Mouse (Mus musculus) forebrain, embryonic 13.5 days (tissue): Measurements from ENCODE around the gene Pdia2. TPM values are rescaled to one million over a fixed set of nuclear protein-coding genes. Genes with fewer than 3 reads are reported as not detected.

ENCODE experiments used
- ATAC-seq: fragments of 200-750 bp; cut with Nextera tagmentation; 2 replicates; pipeline ENCODE4 v1.8.0; 2017
- H3K27ac ChIP-seq: fragments of 300-500 bp; sonication (generic); 2 replicates; pipeline ENCODE4 v1.5.1; 2015; ENCODE audit warnings: inconsistent platforms, mild to moderate bottlenecking, moderate library complexity
- H3K27me3 ChIP-seq: fragments of 300-500 bp; sonication (generic); 2 replicates; pipeline ENCODE4 v1.6.1; 2015; ENCODE audit warnings: mild to moderate bottlenecking, inconsistent platforms
- H3K36me3 ChIP-seq: fragments of 300-500 bp; sonication (generic); 2 replicates; pipeline ENCODE4 v1.6.1; 2015; ENCODE audit warnings: mild to moderate bottlenecking, inconsistent platforms; ENCODE audit not compliant: poor library complexity, severe bottlenecking
- H3K4me1 ChIP-seq: fragments of 300-500 bp; sonication (generic); 2 replicates; pipeline ENCODE4 v1.6.1; 2015; ENCODE audit warnings: inconsistent platforms
- H3K4me2 ChIP-seq: fragments of 300-500 bp; sonication (generic); 2 replicates; pipeline ENCODE4 v1.6.1; 2015; ENCODE audit warnings: inconsistent platforms, mild to moderate bottlenecking, moderate library complexity
- H3K4me3 ChIP-seq: fragments of 300-500 bp; sonication (generic); 2 replicates; pipeline ENCODE4 v1.5.1; 2015; ENCODE audit warnings: mild to moderate bottlenecking, inconsistent platforms
- H3K9ac ChIP-seq: fragments of 300-500 bp; sonication (generic); 2 replicates; pipeline ENCODE4 v1.6.1; 2015; ENCODE audit warnings: mild to moderate bottlenecking, inconsistent platforms
- H3K9me3 ChIP-seq: fragments of 300-500 bp; sonication (generic); replicated peaks from 2 replicates; pipeline ENCODE4 v1.6.1; 2016; ENCODE audit warnings: inconsistent platforms
- WGBS: fragments of 180-500 bp; shearing (Covaris S2); methylation state at CpG from one replicate; pipeline ENCODE4 v1.1.7; 2015; 5-methylcytosine and 5-hydroxymethylcytosine counted together
- polyA plus RNA-seq: library from polyadenylated mRNA; unstranded; fragments of >200 nt; fragmentation: Nextera tagmentation; extraction: Ambion mirVana; gene quantifications from 2 replicates; pipeline ENCODE4 v1.2.1, GENCODE M21; 2015

Pdia2 gene
- polyA plus RNA-seq, 1 experiment from 2014 or later, result not detected

DNA sequence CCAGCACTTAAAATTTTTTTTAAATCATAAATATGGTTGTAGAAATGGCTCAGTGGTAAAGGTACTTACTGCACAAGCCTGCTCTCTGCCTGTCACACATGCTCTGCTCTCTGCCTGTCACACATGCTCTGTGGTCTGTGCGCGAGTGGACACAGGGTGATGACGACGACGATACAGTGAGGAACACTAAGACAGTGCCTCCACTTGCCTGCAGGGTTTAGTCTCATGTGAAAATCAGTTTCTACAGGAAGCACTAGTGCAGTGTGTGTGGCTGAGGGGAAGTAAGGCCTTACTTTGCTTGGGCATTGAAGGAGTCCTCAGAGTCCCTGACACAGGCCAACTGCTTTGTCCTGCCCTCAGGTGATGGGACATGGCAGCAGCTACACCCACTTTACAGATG, 30.9 kb upstream of the Pdia2 start:
- ATAC-seq, result no peak
- no peak overlapping the region for H3K4me3 ChIP-seq
- no peaks in the 10 kb centered on the region for H3K4me1 ChIP-seq
- no peak overlapping the region for H3K27ac ChIP-seq
- H3K36me3 ChIP-seq, result no peaks in the 10 kb centered on the region
- H3K9ac ChIP-seq, result no peak overlapping the region
- WGBS, result 95% methylated on average over 5 of the region's 5 CpGs
- H3K27me3 ChIP-seq, result no peaks in the 10 kb centered on the region
- no peak overlapping the region for H3K4me2 ChIP-seq
- no peaks in the 10 kb centered on the region for H3K9me3 ChIP-seq

DNA sequence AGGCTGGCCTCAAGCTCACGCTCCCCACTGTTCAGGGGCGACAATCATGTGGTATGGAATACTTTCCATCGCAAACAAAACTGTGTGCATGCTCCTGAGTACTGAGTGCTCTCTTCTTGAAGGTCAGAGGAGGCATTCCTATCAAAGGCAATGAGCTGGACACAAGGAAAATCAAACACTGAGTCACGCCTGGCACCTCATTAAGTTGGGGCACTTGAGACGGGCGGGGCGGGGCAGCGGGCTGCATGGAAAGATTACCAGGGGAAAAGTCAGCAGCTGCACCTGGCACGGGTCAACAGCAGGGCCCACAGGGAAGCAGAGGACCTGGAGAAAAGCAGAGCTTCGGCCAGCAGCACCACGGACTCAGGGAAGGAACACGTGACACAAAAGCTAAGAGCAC, 26.3 kb upstream of the Pdia2 start:
- Histone ChIP-seq H3K4me1 (no peaks in the 10 kb centered on the region), H3K4me2 (no peak overlapping the region), H3K9me3 (no peaks in the 10 kb centered on the region), H3K36me3 (no peaks in the 10 kb centered on the region), H3K4me3 (no peak overlapping the region), H3K9ac (no peak overlapping the region), H3K27ac (no peak overlapping the region), H3K27me3 (no peaks in the 10 kb centered on the region)
- no peak for ATAC-seq
- WGBS, result 87% methylated on average over 12 of the region's 12 CpGs

DNA sequence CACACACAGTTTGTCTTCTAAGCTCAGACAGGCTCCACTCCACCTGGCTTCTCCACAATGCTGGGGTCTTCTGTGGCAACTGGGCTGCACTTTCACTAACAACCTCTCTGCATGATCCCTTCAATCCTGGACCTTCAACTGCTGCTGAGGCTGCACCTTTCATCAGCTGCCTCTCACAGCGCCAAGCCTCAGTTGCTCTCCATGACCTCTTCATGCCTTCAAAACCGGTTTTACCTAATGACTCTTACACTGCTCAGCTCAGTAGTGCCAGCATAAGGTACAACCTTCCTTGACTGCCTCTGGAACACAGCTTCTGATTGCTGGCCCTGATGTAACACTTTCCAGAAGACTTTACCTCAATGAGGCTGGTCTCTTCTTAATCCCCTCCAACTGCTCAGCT, 22.6 kb upstream of the Pdia2 start:
- Histone ChIP-seq H3K4me3 (no peak overlapping the region), H3K9ac (no peak overlapping the region), H3K4me1 (no peaks in the 10 kb centered on the region), H3K27ac (no peak overlapping the region), H3K9me3 (no peaks in the 10 kb centered on the region), H3K36me3 (0 out of 2 replicates have a peak, but pooled peaks cover 3% of the 10 kb centered on the region), H3K27me3 (no peaks in the 10 kb centered on the region), H3K4me2 (no peak overlapping the region)
- no peak for ATAC-seq
- WGBS, result 76% methylated on average over 2 of the region's 2 CpGs

DNA sequence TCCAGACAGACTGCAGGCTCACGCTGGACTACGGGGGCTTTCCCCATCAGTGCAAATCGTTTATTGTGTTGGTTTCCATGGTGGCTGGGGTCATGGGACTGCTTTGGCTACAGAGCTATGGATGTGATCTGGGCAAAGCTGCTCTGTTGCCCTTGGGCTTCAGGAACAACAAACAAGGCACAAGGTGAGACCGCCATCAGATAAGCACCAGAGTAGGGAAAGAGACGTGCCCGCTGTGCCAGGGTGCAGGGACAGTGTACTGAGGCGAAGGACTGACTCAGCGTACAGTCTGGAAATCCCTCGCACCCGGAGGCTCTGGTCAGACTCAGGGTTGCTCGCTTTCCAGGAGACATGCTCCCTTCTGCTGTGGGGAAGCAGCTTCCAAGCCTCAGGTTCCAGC, 13.8 kb upstream of the Pdia2 start:
- Histone ChIP-seq H3K4me3 (no peak overlapping the region), H3K9ac (no peak overlapping the region), H3K4me2 (no peak overlapping the region), H3K9me3 (no peaks in the 10 kb centered on the region), H3K27ac (no peak overlapping the region), H3K36me3 (0 out of 2 replicates have a peak, but pooled peaks cover 8% of the 10 kb centered on the region), H3K4me1 (no peaks in the 10 kb centered on the region), H3K27me3 (no peaks in the 10 kb centered on the region)
- 87% methylated on average over 11 of the region's 11 CpGs for WGBS
- ATAC-seq, result no peak

DNA sequence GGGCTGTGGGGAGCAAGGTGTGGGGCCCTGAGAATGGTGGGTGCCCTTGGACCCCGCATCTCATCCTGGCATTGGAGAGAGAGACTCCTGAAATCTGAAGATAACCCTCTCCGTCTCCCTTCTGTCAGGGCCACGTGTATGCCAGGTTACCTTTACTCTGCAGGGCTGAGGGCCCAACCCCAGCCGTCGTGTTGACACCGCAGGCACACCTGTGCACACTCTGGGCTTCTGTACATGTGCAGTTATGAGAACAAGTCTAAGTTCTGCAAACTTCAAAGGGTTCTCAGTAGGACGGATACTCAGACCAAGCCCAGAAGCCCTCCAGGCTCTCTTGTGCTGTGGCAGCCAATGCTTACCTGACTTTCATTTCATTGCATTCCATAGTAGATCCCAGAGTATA, 13.4 kb upstream of the Pdia2 start:
- Histone ChIP-seq H3K9ac (no peak overlapping the region), H3K4me1 (no peaks in the 10 kb centered on the region), H3K4me3 (no peak overlapping the region), H3K27me3 (no peaks in the 10 kb centered on the region), H3K36me3 (0 out of 2 replicates have a peak, but pooled peaks cover 8% of the 10 kb centered on the region), H3K9me3 (no peaks in the 10 kb centered on the region), H3K4me2 (no peak overlapping the region), H3K27ac (no peak overlapping the region)
- WGBS, result 90% methylated on average over 7 of the region's 7 CpGs
- no peak for ATAC-seq

DNA sequence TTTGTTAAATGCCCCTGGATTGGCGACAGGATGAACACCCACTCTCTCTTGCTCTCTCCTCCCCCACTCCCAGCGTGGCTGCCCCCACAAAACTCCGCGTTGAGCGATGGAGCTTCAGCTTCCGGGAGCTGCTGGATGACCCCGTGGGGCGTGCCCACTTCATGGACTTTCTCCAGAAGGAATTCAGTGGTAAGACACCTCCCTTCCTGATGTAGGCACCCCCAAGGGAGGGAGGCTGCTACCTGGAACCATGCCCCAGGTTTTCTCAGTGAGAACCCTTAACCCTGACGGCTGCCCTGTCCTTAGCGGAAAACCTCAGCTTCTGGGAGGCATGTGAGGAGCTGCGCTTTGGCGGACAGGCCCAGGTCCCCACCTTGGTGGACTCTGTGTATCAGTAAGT, 8.8 kb upstream of the Pdia2 start, which contains the start of gene Arhgdig:
Gene Arhgdig (minus strand): TSS at position 101 of the 400 bp plus-strand sequence.
- Histone ChIP-seq H3K27me3 (peaks cover 34% of the 10 kb centered on the region), H3K36me3 (no peaks in the 10 kb centered on the region), H3K9ac (no peak within 1 kb of the TSS), H3K4me1 (peaks cover 10% of the 10 kb centered on the region), H3K9me3 (no peaks in the 10 kb centered on the region), H3K27ac (no peak within 1 kb of the TSS), H3K4me2 (no peak within 1 kb of the TSS), H3K4me3 (no peak within 1 kb of the TSS)
- no peak for ATAC-seq
- WGBS, result 89% methylated on average over 12 of the region's 12 CpGs

DNA sequence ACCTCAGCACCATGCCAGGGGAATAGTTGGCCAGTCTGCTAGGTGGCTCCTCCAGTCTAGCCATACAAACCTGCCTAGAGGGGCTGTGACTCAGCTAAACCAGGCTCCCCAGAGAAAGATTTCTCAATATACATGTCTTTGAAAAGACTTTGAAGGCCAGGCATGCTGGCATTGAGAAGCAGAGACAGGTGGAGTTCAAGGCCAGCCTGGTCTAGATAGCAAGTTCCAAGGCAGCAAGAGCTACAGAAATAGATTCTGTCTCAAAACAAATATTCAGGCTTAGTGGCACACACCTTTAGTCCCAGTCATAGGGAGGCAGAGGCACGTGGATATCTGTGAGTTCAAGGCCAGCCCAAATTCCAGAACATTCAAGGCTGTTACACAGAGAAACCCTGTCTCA, 7.5 kb upstream of the Pdia2 start:
- no peak for ATAC-seq
- Histone ChIP-seq H3K4me1 (peaks cover 14% of the 10 kb centered on the region), H3K9ac (no peak overlapping the region), H3K4me3 (no peak overlapping the region), H3K27ac (no peak overlapping the region), H3K36me3 (no peaks in the 10 kb centered on the region), H3K9me3 (no peaks in the 10 kb centered on the region), H3K27me3 (peaks cover 47% of the 10 kb centered on the region), H3K4me2 (no peak overlapping the region)
- WGBS, result 53% methylated on average over 1 of the region's 1 CpGs

DNA sequence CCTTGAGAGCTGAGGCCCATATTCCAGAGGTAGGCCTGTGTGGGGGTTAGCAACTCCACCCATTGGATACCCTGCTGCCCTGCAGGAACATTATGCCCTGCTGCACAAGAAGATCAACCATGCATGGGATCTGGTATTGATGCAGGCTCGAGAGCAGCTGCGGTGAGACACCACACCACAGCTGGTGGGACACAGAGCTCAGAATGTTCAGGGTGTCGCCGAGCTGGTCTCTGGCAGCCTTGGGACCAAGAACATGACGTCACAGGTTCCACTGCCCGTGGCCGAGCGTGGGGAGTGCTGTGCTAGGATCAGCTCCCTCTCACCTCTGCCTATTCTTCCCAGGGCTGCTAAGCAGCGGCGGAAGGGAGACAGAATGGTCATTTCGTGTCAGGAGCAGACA, 5.9 kb upstream of the Pdia2 start:
- H3K36me3 ChIP-seq, result no peaks in the 10 kb centered on the region
- H3K27ac ChIP-seq, result no peak overlapping the region
- H3K27me3 ChIP-seq, result peaks cover 64% of the 10 kb centered on the region
- no peak overlapping the region for H3K4me2 ChIP-seq
- no peak overlapping the region for H3K9ac ChIP-seq
- no peak overlapping the region for H3K4me3 ChIP-seq
- whole genome bisulfite sequencing, result 28% methylated on average over 11 of the region's 11 CpGs
- no peaks in the 10 kb centered on the region for H3K9me3 ChIP-seq
- H3K4me1 ChIP-seq, result peaks cover 20% of the 10 kb centered on the region
- no peak for ATAC-seq

DNA sequence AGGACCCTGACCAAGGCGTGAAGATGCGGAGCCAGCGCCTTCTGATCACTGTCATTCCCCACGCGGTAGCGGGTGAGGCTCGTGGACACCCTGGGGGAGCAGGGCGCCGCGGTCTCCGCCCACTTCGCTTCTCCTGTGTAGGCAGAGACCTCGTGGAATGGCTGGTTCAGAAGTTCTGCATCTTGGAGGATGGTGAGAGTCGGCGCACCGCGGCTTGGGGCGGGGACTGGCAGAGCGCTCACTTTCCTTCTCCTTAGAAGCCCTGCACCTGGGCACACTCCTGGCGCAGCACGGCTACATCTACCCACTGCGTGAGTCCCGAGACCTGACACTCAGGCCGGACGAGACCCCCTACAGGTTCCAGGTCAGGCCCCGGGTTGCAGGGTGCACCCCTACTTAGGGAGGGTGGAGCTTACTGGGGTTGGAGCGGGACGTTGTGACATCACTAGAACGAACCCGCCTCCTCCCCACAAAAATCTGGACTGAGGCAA, 4.5 kb upstream of the Pdia2 start:
- WGBS, result 1% methylated on average over 28 of the region's 30 CpGs
- Histone ChIP-seq H3K27ac (no peak overlapping the region), H3K4me1 (peaks cover 20% of the 10 kb centered on the region), H3K9me3 (no peaks in the 10 kb centered on the region), H3K36me3 (0 out of 2 replicates have a peak, but pooled peaks cover 5% of the 10 kb centered on the region), H3K27me3 (peaks cover 73% of the 10 kb centered on the region), H3K4me2 (peak overlapping the region; percentile 82), H3K4me3 (peak overlapping the region; percentile 43), H3K9ac (peak overlapping the region; percentile 50)
- ATAC-seq, result 0 out of 2 replicates have a peak, but pooled peaks have one; percentile 25

DNA sequence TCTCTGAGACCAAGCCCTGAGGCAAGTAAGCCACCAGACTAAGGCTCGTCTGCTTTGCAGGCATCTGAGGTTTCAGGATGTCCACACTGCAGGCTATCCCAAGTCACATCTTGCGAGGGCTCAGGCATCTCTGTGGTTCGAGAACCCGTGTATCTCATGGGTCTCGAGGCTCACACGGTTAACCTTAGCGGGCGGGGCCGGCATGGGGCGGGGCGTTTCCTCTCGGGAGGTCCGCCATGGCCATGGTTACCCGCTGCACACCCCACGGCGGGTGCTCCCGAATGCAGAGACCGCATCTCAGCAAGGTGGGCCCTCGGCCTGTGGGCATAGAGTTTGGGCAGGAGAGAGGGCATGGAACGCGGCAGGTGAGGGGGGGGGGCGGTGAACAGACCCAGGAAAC, 3.9 kb upstream of the Pdia2 start, which contains the start of gene Rgs11:
Gene Rgs11 (plus strand): TSS at position 215 of the 400 bp plus-strand sequence.
- Histone ChIP-seq H3K4me3 (peak within 1 kb of the TSS; percentile 43), H3K27me3 (peaks cover 73% of the 10 kb centered on the region), H3K9me3 (no peaks in the 10 kb centered on the region), H3K27ac (no peak within 1 kb of the TSS), H3K4me1 (peaks cover 20% of the 10 kb centered on the region), H3K4me2 (peak within 1 kb of the TSS; percentile 94), H3K9ac (peak within 1 kb of the TSS; percentile 50), H3K36me3 (peaks cover 8% of the 10 kb centered on the region)
- 2% methylated on average over 22 of the region's 22 CpGs for WGBS
- no peak for ATAC-seq

DNA sequence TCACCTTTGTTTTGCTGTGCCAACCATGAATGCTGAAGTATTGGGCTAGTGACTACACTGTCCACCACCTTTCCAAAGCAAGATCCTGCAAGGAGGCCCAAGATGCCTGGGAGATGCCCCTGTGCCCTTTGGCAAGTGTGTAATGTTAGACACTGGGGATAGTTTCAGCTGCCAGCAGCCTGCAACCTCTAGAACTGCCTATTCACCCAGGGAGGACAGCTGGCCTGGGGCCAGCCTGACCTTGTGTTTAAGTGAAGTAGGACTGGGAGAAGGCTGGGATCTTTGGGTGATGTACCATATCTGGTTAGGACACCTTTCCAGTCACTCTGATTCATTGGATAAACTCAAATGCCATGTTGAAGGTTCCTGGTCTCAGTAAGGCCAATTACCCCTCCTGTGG, 3.1 kb upstream of the Pdia2 start:
- H3K27me3 ChIP-seq, result peaks cover 73% of the 10 kb centered on the region
- peaks cover 15% of the 10 kb centered on the region for H3K36me3 ChIP-seq
- H3K9me3 ChIP-seq, result no peaks in the 10 kb centered on the region
- peak overlapping the region; percentile 94; the same call in 1 of the 2 replicates for H3K4me2 ChIP-seq
- no peak for ATAC-seq
- H3K27ac ChIP-seq, result no peak overlapping the region
- peaks cover 20% of the 10 kb centered on the region for H3K4me1 ChIP-seq
- H3K4me3 ChIP-seq, result no peak overlapping the region
- no peak overlapping the region for H3K9ac ChIP-seq

DNA sequence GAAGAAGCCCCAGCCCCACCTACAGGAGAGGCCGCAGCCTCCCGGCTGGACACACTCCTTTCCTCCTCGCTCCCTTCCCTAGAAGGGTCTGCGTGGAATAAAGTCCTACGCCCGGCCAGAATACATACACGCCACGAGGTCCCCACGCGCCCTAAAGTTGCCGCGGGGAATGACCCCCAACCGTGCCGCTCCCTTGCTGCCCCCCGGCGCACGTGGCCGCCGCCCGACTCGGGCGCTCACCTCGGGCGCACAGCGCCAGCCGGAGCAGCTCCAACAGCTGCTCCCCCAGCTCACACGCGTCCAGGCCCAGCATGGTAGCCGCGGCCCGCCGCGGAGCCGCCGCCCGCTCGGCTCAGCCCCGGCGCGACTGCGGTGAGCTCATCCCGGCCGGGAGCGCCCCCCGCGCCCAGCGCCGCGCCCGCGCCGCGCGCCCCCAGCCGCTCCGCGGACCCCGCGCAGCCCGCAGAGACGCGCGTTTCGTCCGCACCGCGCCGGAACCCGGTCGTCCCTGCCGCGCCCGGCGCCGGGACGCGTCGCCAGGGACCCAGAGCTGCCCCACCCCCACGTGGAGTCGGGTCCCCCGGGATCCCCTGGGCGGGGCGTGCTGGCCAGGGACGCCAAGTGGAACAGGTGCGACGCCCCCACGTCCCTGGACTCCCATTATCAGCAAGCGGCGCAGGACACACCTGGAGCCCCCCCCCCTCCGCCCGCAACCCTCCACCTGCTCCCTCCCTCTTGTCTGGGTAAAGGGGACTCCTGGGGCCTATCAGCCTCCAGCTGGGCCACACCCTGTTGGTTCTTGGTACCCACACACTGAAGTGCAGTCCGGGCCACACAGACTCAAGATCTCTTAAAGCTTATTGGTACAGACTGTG, 2.2 kb upstream of the Pdia2 start:
- Histone ChIP-seq H3K27ac (no peak overlapping the region), H3K4me1 (peaks cover 20% of the 10 kb centered on the region), H3K4me2 (peak overlapping the region; percentile 94), H3K9ac (peak overlapping the region; percentile 69), H3K4me3 (peak overlapping the region; percentile 57), H3K9me3 (no peaks in the 10 kb centered on the region), H3K36me3 (peaks cover 24% of the 10 kb centered on the region), H3K27me3 (peaks cover 73% of the 10 kb centered on the region)
- peak; percentile 75 for ATAC-seq
- WGBS, result under 1% methylated on average over 45 of the region's 92 CpGs
